Mouse (Mus musculus) forebrain, embryonic 14.5 days (tissue): ENCODE results near the gene Foxo3. TPM values are rescaled to one million over a fixed set of nuclear protein-coding genes. Genes with fewer than 3 reads are reported as not detected.

Experiments
- ATAC-seq: fragments of 200-750 bp; cut with Nextera tagmentation; 2 replicates; pipeline ENCODE4 v1.8.0; 2017; ENCODE audit warnings: mild to moderate bottlenecking, moderate library complexity
- DNase-seq: peaks from one replicate; pipeline ENCODE4 v3.0.0-alpha.2; 2015; ENCODE audit warnings: low spot score
- H3K27ac ChIP-seq: fragments of 300-500 bp; sonication (generic); 2 replicates; pipeline ENCODE4 v1.5.1; 2014; ENCODE audit warnings: low read depth, mild to moderate bottlenecking, control low read depth, low read length, moderate library complexity
- H3K27me3 ChIP-seq: fragments of 300-500 bp; sonication (generic); replicated peaks from 2 replicates; pipeline ENCODE4 v1.6.1; 2014; ENCODE audit warnings: low read length, control low read depth, mixed read lengths; ENCODE audit not compliant: control insufficient read depth, insufficient read depth
- H3K36me3 ChIP-seq: fragments of 300-500 bp; sonication (generic); 2 replicates; pipeline ENCODE4 v1.6.1; 2014; ENCODE audit warnings: low read length, control low read depth; ENCODE audit not compliant: control insufficient read depth, insufficient read depth
- H3K4me1 ChIP-seq: fragments of 300-500 bp; sonication (generic); 2 replicates; pipeline ENCODE4 v1.6.1; 2014; ENCODE audit warnings: antibody characterized with exemption, low read length, control low read depth; ENCODE audit not compliant: control insufficient read depth, insufficient read depth
- H3K4me2 ChIP-seq: fragments of 300-500 bp; sonication (generic); 2 replicates; pipeline ENCODE4 v1.6.1; 2014; ENCODE audit warnings: mild to moderate bottlenecking, control low read depth, low read length
- H3K4me3 ChIP-seq: fragments of 300-500 bp; sonication (generic); 2 replicates; pipeline ENCODE4 v1.5.1; 2014; ENCODE audit warnings: low read depth, low read length, control low read depth
- H3K9ac ChIP-seq: fragments of 300-500 bp; sonication (generic); 2 replicates; pipeline ENCODE4 v1.6.1; 2014; ENCODE audit warnings: mild to moderate bottlenecking, low read length, control low read depth, moderate library complexity
- H3K9me3 ChIP-seq: fragments of 300-500 bp; sonication (generic); replicated peaks from 2 replicates; pipeline ENCODE4 v1.6.1; 2016; ENCODE audit warnings: low read length, control low read depth, mixed read lengths; ENCODE audit not compliant: control insufficient read depth
- WGBS: fragments of 180-500 bp; shearing (Covaris S2); extraction: QIAGEN DNeasy Blood & Tissue Kit; methylation state at CpG from one replicate; pipeline ENCODE4 v1.1.7; 2014; 5-methylcytosine and 5-hydroxymethylcytosine counted together
- polyA plus RNA-seq: library from polyadenylated mRNA; unstranded; fragments of >200 nt; fragmentation: Nextera tagmentation; extraction: Ambion mirVana; gene quantifications from 2 replicates; pipeline ENCODE4 v1.2.1, GENCODE M21; 2014

Foxo3 gene
- polyA plus RNA-seq, 1 experiment from 2014 or later: 5.4 TPM

DNA sequence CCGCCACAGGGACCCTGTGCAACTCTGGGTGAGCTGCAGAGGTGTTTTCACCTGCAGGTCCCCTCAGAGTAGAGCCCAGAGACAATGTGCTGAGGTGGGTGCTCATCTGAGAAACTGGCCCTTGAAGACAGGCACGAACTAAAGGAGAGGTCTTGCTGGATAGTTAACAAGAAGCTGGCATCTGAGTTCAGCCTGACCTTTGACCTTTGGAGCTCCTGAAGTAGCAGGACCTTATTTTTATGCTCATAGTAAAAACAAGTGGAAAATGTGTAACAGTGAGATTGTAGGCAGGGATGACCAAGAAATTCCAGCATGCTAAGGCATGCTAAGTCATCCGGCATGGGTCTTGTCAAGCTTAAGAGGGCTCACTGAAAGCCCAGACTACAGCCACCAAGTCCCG is 82.6 kb downstream of the Foxo3 start:
- WGBS: 86% methylated on average over 4 of the region's 4 CpGs
- no peak overlapping the region for H3K27ac ChIP-seq
- no peak for ATAC-seq
- H3K36me3 ChIP-seq: peaks cover 14% of the 10 kb centered on the region
- H3K9ac ChIP-seq: no peak overlapping the region
- H3K27me3 ChIP-seq: no peaks in the 10 kb centered on the region
- H3K4me2 ChIP-seq: no peak overlapping the region
- no peak overlapping the region for H3K4me3 ChIP-seq
- H3K4me1 ChIP-seq: no peaks in the 10 kb centered on the region
- no peak for DNase-seq
- peaks cover 7% of the 10 kb centered on the region; the same call in 1 of the 2 replicates for H3K9me3 ChIP-seq

GRCm38 (mm10) chr10:42192951-42193350 is 83.6 kb downstream of the Foxo3 start:
- Histone ChIP-seq H3K9me3 (peaks cover 7% of the 10 kb centered on the region; the same call in 1 of the 2 replicates), H3K4me2 (no peak overlapping the region), H3K9ac (no peak overlapping the region), H3K27ac (no peak overlapping the region), H3K27me3 (no peaks in the 10 kb centered on the region), H3K4me3 (no peak overlapping the region), H3K36me3 (peaks cover 14% of the 10 kb centered on the region), H3K4me1 (peaks cover 4% of the 10 kb centered on the region)
- no peak for DNase-seq
- WGBS: 50% methylated on average over 6 of the region's 6 CpGs
- no peak for ATAC-seq

- DNase-seq: no peak
- Histone ChIP-seq H3K4me1 (peaks cover 4% of the 10 kb centered on the region), H3K4me3 (no peak overlapping the region), H3K27ac (no peak overlapping the region), H3K27me3 (no peaks in the 10 kb centered on the region), H3K9me3 (no peaks in the 10 kb centered on the region), H3K36me3 (peaks cover 4% of the 10 kb centered on the region; the same call in 1 of the 2 replicates), H3K9ac (no peak overlapping the region), H3K4me2 (no peak overlapping the region)
- 88% methylated on average over 13 of the region's 13 CpGs for WGBS
- no peak for ATAC-seq
Observed at GRCm38 (mm10) chr10:42189674-42190434, 86.7 kb downstream of the Foxo3 start.

- Histone ChIP-seq H3K9ac (no peak overlapping the region), H3K4me3 (no peak overlapping the region), H3K9me3 (no peaks in the 10 kb centered on the region), H3K4me2 (no peak overlapping the region), H3K36me3 (peaks cover 12% of the 10 kb centered on the region), H3K27ac (no peak overlapping the region), H3K4me1 (peaks cover 4% of the 10 kb centered on the region), H3K27me3 (no peaks in the 10 kb centered on the region)
- DNase-seq: no peak
- no peak for ATAC-seq
- WGBS: 93% methylated on average over 8 of the region's 8 CpGs
Observed at GRCm38 (mm10) chr10:42189037-42189436, 87.5 kb downstream of the Foxo3 start.

GRCm38 (mm10) chr10:42188091-42188490 is 88.5 kb downstream of the Foxo3 start:
- Histone ChIP-seq H3K27ac (no peak overlapping the region), H3K27me3 (no peaks in the 10 kb centered on the region), H3K4me2 (no peak overlapping the region), H3K36me3 (peaks cover 14% of the 10 kb centered on the region), H3K4me3 (no peak overlapping the region), H3K9ac (no peak overlapping the region), H3K9me3 (no peaks in the 10 kb centered on the region), H3K4me1 (peaks cover 4% of the 10 kb centered on the region)
- 65% methylated on average over 9 of the region's 9 CpGs for WGBS
- DNase-seq (no peak), ATAC-seq (no peak)

DNA sequence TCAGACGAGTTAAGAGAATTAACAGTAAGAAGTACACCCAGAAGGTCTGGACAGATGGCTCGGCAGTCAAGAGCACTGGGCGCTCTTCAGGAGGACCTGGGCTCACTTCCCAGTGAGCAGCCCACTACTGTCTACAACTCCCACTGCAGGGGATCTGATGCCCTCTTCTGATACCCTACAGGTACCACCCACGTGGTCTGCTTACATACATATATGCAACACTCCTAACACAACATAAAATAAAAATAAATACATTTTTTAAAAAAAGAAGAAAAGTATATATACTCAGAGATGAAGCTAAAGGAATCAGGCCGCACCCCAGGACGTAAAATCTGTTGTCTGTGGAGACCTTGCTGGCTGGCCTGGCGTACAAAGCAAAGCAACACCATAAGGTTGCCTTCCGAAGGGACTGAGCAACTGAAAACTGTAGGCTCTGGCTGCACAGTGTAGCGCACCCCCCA is 89.6 kb downstream of the Foxo3 start:
- Histone ChIP-seq H3K27ac (no peak overlapping the region), H3K9me3 (no peaks in the 10 kb centered on the region), H3K4me1 (peaks cover 4% of the 10 kb centered on the region), H3K27me3 (no peaks in the 10 kb centered on the region), H3K4me3 (no peak overlapping the region), H3K36me3 (peaks cover 14% of the 10 kb centered on the region), H3K9ac (no peak overlapping the region), H3K4me2 (no peak overlapping the region)
- ATAC-seq (no peak), DNase-seq (peak; percentile 26)
- 89% methylated on average over 9 of the region's 9 CpGs for WGBS

- no peaks in the 10 kb centered on the region for H3K9me3 ChIP-seq
- no peaks in the 10 kb centered on the region for H3K27me3 ChIP-seq
- no peak overlapping the region for H3K27ac ChIP-seq
- WGBS: 91% methylated on average over 8 of the region's 8 CpGs
- no peak overlapping the region for H3K4me2 ChIP-seq
- ATAC-seq (no peak), DNase-seq (no peak)
- H3K4me3 ChIP-seq: no peak overlapping the region
- no peaks in the 10 kb centered on the region for H3K4me1 ChIP-seq
- H3K36me3 ChIP-seq: peaks cover 13% of the 10 kb centered on the region
- H3K9ac ChIP-seq: no peak overlapping the region
Observed at GRCm38 (mm10) chr10:42180333-42180732, 96.2 kb downstream of the Foxo3 start.

GRCm38 (mm10) chr10:42178751-42179150 is 97.8 kb downstream of the Foxo3 start:
- H3K9me3 ChIP-seq: no peaks in the 10 kb centered on the region
- no peak for ATAC-seq
- no peak overlapping the region for H3K4me2 ChIP-seq
- no peak overlapping the region for H3K27ac ChIP-seq
- no peak overlapping the region for H3K4me3 ChIP-seq
- no peak for DNase-seq
- no peaks in the 10 kb centered on the region for H3K4me1 ChIP-seq
- no peak overlapping the region for H3K9ac ChIP-seq
- 94% methylated on average over 11 of the region's 11 CpGs for WGBS
- no peaks in the 10 kb centered on the region; the same call in 1 of the 2 replicates for H3K36me3 ChIP-seq
- no peaks in the 10 kb centered on the region for H3K27me3 ChIP-seq
